Mouse (Mus musculus): ENCODE results near the gene Hoxd10.

Hoxd10 gene

GRCm38 (mm10) chr2:74696442-74697335 lies 5.0 kb downstream of the Hoxd10 start:
- DNase-seq, result no peak

- DNase-seq, result no peak
Observed at GRCm38 (mm10) chr2:74697567-74698121, 5.9 kb downstream of the Hoxd10 start, which contains the start of gene Hoxd9. TSS of gene Hoxd9 (plus strand) at chr2:74697727.

GRCm38 (mm10) chr2:74698201-74699052 lies 6.7 kb downstream of the Hoxd10 start:
- DNase-seq, result no peak

GRCm38 (mm10) chr2:74699053-74699430 lies 7.3 kb downstream of the Hoxd10 start:
- DNase-seq, result no peak

- no peak for DNase-seq
Observed at GRCm38 (mm10) chr2:74699664-74700545, 8.2 kb downstream of the Hoxd10 start.

- no peak for DNase-seq
Observed at GRCm38 (mm10) chr2:74700546-74701112, 8.9 kb downstream of the Hoxd10 start.

GRCm38 (mm10) chr2:74701949-74702819 lies 10.5 kb downstream of the Hoxd10 start:
- DNase-seq, result no peak

- DNase-seq, result no peak
Observed at GRCm38 (mm10) chr2:74702820-74703219, 11.1 kb downstream of the Hoxd10 start.

- no peak for DNase-seq
Observed at GRCm38 (mm10) chr2:74703317-74703716, 11.6 kb downstream of the Hoxd10 start.

GRCm38 (mm10) chr2:74703720-74704392 lies 12.1 kb downstream of the Hoxd10 start:
- no peak for DNase-seq

GRCm38 (mm10) chr2:74704393-74704998 lies 12.8 kb downstream of the Hoxd10 start, which contains the start of gene Hoxd8:
TSS of gene Hoxd8 (plus strand) at chr2:74704615.
- no peak for DNase-seq

GRCm38 (mm10) chr2:74704999-74705466 lies 13.3 kb downstream of the Hoxd10 start:
- no peak for DNase-seq

GRCm38 (mm10) chr2:74705467-74706089 lies 13.9 kb downstream of the Hoxd10 start:
- DNase-seq, result no peak

GRCm38 (mm10) chr2:74706393-74706960 lies 14.8 kb downstream of the Hoxd10 start:
- no peak for DNase-seq

- DNase-seq, result no peak
Observed at GRCm38 (mm10) chr2:74707599-74707998, 15.9 kb downstream of the Hoxd10 start.

- DNase-seq, result no peak
Observed at GRCm38 (mm10) chr2:74708676-74709075, 17.0 kb downstream of the Hoxd10 start.

GRCm38 (mm10) chr2:74709465-74710419 lies 18.0 kb downstream of the Hoxd10 start:
- DNase-seq, result no peak
